Mouse (Mus musculus): Measurements from ENCODE around the gene Tubd1. TPM values are rescaled to one million over a fixed set of nuclear protein-coding genes. Genes with fewer than 3 reads are reported as not detected.

Gene Tubd1
- polyA plus RNA-seq, 1 experiment from 2014 or later: 11.9 TPM

- Histone ChIP-seq H3K4me1 (no peaks in the 10 kb centered on the region), H3K4me3 (no peak overlapping the region), H3K4me2 (replicated peaks) (no peak overlapping the region), H3K9ac (no peak overlapping the region), H3K36me3 (peaks cover 12% of the 10 kb centered on the region), H3K27me3 (replicated peaks) (no peaks in the 10 kb centered on the region), H3K27ac (no peak overlapping the region), H3K9me3 (no peaks in the 10 kb centered on the region)
- ATAC-seq (ENCODE audit: low FRiP score, low read depth): no peak
- 84% methylated on average over 2 of the region's 2 CpGs for WGBS
These were observed 63.1 kb downstream of the Tubd1 start for GRCm38 (mm10) chr11:86607808-86608350.

GRCm38 (mm10) chr11:86610239-86610638 is 65.4 kb downstream of the Tubd1 start:
- no peak overlapping the region for H3K4me3 ChIP-seq
- no peak overlapping the region for H3K27ac ChIP-seq
- no peak overlapping the region for H3K9ac ChIP-seq
- 88% methylated on average over 3 of the region's 3 CpGs for WGBS
- no peaks in the 10 kb centered on the region for H3K4me1 ChIP-seq
- no peaks in the 10 kb centered on the region for H3K9me3 ChIP-seq
- no peaks in the 10 kb centered on the region for H3K27me3 ChIP-seq (replicated peaks)
- no peak for ATAC-seq (ENCODE audit: low FRiP score, low read depth)
- H3K4me2 ChIP-seq (replicated peaks): no peak overlapping the region
- peaks cover 12% of the 10 kb centered on the region for H3K36me3 ChIP-seq

GRCm38 (mm10) chr11:86611991-86612390 is 67.2 kb downstream of the Tubd1 start:
- no peaks in the 10 kb centered on the region for H3K36me3 ChIP-seq
- no peak overlapping the region for H3K4me3 ChIP-seq
- no peak overlapping the region for H3K9ac ChIP-seq
- H3K4me2 ChIP-seq (replicated peaks): no peak overlapping the region
- no peak for ATAC-seq (ENCODE audit: low FRiP score, low read depth)
- no peaks in the 10 kb centered on the region for H3K9me3 ChIP-seq
- no peaks in the 10 kb centered on the region for H3K4me1 ChIP-seq
- WGBS: 100% methylated on average over 1 of the region's 1 CpGs
- no peaks in the 10 kb centered on the region for H3K27me3 ChIP-seq (replicated peaks)
- H3K27ac ChIP-seq: no peak overlapping the region

GRCm38 (mm10) chr11:86614056-86614530 is 69.3 kb downstream of the Tubd1 start:
- H3K36me3 ChIP-seq: no peaks in the 10 kb centered on the region
- H3K4me1 ChIP-seq: no peaks in the 10 kb centered on the region
- no peak for ATAC-seq (ENCODE audit: low FRiP score, low read depth)
- no peaks in the 10 kb centered on the region for H3K27me3 ChIP-seq (replicated peaks)
- H3K4me2 ChIP-seq (replicated peaks): no peak overlapping the region
- no peaks in the 10 kb centered on the region for H3K9me3 ChIP-seq
- no peak overlapping the region for H3K27ac ChIP-seq
- no peak overlapping the region for H3K4me3 ChIP-seq
- H3K9ac ChIP-seq: no peak overlapping the region
- WGBS: 78% methylated on average over 2 of the region's 2 CpGs

- no peaks in the 10 kb centered on the region for H3K36me3 ChIP-seq
- WGBS: 85% methylated on average over 5 of the region's 5 CpGs
- no peak overlapping the region for H3K9ac ChIP-seq
- H3K27ac ChIP-seq: no peak overlapping the region
- no peaks in the 10 kb centered on the region for H3K27me3 ChIP-seq (replicated peaks)
- H3K9me3 ChIP-seq: no peaks in the 10 kb centered on the region
- H3K4me1 ChIP-seq: no peaks in the 10 kb centered on the region
- H3K4me2 ChIP-seq (replicated peaks): no peak overlapping the region
- ATAC-seq (ENCODE audit: low FRiP score, low read depth): no peak
- no peak overlapping the region for H3K4me3 ChIP-seq
These were observed 69.8 kb downstream of the Tubd1 start for GRCm38 (mm10) chr11:86614607-86615006.

MicroRNAs within 50 kb of the gene (microRNA counts, 519-probe panel; counts per million panel counts)
- 4,717 counts per million, percentile 82 among the panel's probes with 10 or more counts for microRNA mmu-miR-21

Small RNA genes within 50 kb of the gene (microRNA-seq; reads per million reads assigned to microRNA genes)
- gene Mir21a: 4,079 reads per million, percentile 88 among the genes with 10 or more reads in this experiment

Other genes starting within 250 kb of the Tubd1 start
- gene Med13, start 187.4 kb upstream of the Tubd1 start, polyA plus RNA-seq (2016; fragmentation: Nextera tagmentation; extraction: Ambion mirVana): 10.0 and 11.5 TPM in 2 replicates
- gene Rnft1, start 60.3 kb upstream of the Tubd1 start, polyA plus RNA-seq (2016; fragmentation: Nextera tagmentation; extraction: Ambion mirVana): 19.4 and 21.4 TPM in 2 replicates
- 68.9 and 71.8 TPM in 2 replicates for gene Rps6kb1, start 186 bp upstream of the Tubd1 start, polyA plus RNA-seq (2016; fragmentation: Nextera tagmentation; extraction: Ambion mirVana)
- 96.6 and 97.0 TPM in 2 replicates for gene Vmp1, start 138.8 kb downstream of the Tubd1 start, polyA plus RNA-seq (2016; fragmentation: Nextera tagmentation; extraction: Ambion mirVana)
- gene Ptrh2, start 139.0 kb downstream of the Tubd1 start, polyA plus RNA-seq (2016; fragmentation: Nextera tagmentation; extraction: Ambion mirVana): 32.0 and 32.7 TPM in 2 replicates
- 150 and 166 TPM in 2 replicates for gene Cltc, start 212.6 kb downstream of the Tubd1 start, polyA plus RNA-seq (2016; fragmentation: Nextera tagmentation; extraction: Ambion mirVana)

All from neural tube, embryonic 12.5 days (tissue).